Comparison of ENCODE assay signal across 21 mouse cellular contexts in the genomic region with DNA sequence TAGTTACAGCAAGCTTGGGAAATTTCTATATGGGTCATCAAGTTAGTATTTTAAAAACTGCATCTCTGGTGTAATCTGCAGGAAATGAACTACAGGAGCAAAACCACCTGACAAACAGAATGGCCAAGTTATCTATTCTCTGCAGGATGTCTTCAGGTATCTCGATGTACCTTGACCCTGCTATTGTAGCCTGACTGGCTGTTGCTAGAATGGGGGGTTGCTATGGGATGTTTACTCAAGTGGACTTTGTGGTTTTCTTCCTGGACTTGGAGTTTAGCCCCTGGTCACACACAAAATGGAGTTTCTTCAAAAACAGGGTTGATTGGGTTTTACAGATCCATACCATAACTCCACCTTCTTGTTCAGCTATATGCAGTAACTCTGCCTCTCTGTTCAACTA.
"Had no signal": no experiment of that assay in that cellular context is flagged by ENCODE, and none has a peak within 500 bp of the region (broad histone marks: within the 10 kb centered on the region; RNA-seq: fewer than 3 reads in every experiment).

No protein-coding gene starts in this region.

- DNase-seq: gastrocnemius, postnatal 14 days; gastrocnemius, postnatal 36 days; heart, adult 18-20 months; heart, postnatal 14 days; heart, postnatal 36 days; kidney, adult 18-20 months; kidney, adult 8-10 months; kidney, postnatal 10 days; kidney, postnatal 25 days; kidney, postnatal 4 days; liver; liver, embryonic 13.5 days had no signal

- H3K9ac ChIP-seq: heart, embryonic 13.5 days; heart, embryonic 15.5 days; hindbrain, embryonic 13.5 days; hindbrain, embryonic 15.5 days; limb, embryonic 12.5 days; liver, embryonic 13.5 days had no signal

- H3K36me3 ChIP-seq: heart, embryonic 13.5 days; heart, embryonic 15.5 days; hindbrain, embryonic 13.5 days; hindbrain, embryonic 15.5 days; limb, embryonic 10.5 days; limb, embryonic 12.5 days; liver, embryonic 13.5 days had no signal

- H3K9me3 ChIP-seq: heart, embryonic 15.5 days; hindbrain, embryonic 13.5 days; hindbrain, embryonic 15.5 days; limb, embryonic 10.5 days; limb, embryonic 12.5 days had no signal

- H3K4me1 ChIP-seq: heart, embryonic 13.5 days; heart, embryonic 15.5 days; hindbrain, embryonic 13.5 days; hindbrain, embryonic 15.5 days; limb, embryonic 10.5 days; limb, embryonic 12.5 days had no signal

- H3K27ac ChIP-seq: heart, embryonic 13.5 days; heart, embryonic 15.5 days; hindbrain, embryonic 13.5 days; hindbrain, embryonic 15.5 days; hindbrain, postnatal 0 days; layer of hippocampus, adult 2 months; left cerebral cortex, adult 2 months; limb, embryonic 10.5 days; limb, embryonic 12.5 days; liver, embryonic 13.5 days had no signal

- H3K27me3 ChIP-seq: heart, embryonic 13.5 days; heart, embryonic 15.5 days; hindbrain, embryonic 13.5 days; hindbrain, embryonic 15.5 days; limb, embryonic 12.5 days; liver, embryonic 13.5 days had no signal

- H3K4me3 ChIP-seq: heart, embryonic 13.5 days; heart, embryonic 15.5 days; hindbrain, embryonic 13.5 days; hindbrain, embryonic 15.5 days; layer of hippocampus, adult 2 months; left cerebral cortex, adult 2 months; limb, embryonic 10.5 days; limb, embryonic 12.5 days; liver, embryonic 13.5 days had no signal
